Mouse (Mus musculus) forebrain, embryonic 16.5 days (tissue): ENCODE results near the gene Gal3st2b. TPM values are rescaled to one million over a fixed set of nuclear protein-coding genes. Genes with fewer than 3 reads are reported as not detected.
"Not testable (repeated sequence)": the region's sequence is repeated elsewhere in the genome, so short reads cannot be mapped to it uniquely, and the experiment has no call there.

Source experiments
- ATAC-seq: fragments of 200-750 bp; cut with Nextera tagmentation; 2 replicates; pipeline ENCODE4 v1.8.0; 2017; ENCODE audit warnings: mild to moderate bottlenecking, moderate library complexity
- H3K27ac ChIP-seq: fragments of 300-500 bp; sonication (generic); 2 replicates; pipeline ENCODE4 v1.5.1; 2014; ENCODE audit warnings: low read length, control low read depth
- H3K27me3 ChIP-seq: fragments of 300-500 bp; sonication (generic); replicated peaks from 2 replicates; pipeline ENCODE4 v1.6.1; 2014; ENCODE audit warnings: low read length; ENCODE audit not compliant: control insufficient read depth, insufficient read depth
- H3K36me3 ChIP-seq: fragments of 300-500 bp; sonication (generic); 2 replicates; pipeline ENCODE4 v1.6.1; 2014; ENCODE audit not compliant: control insufficient read depth, insufficient read depth
- H3K4me1 ChIP-seq: fragments of 300-500 bp; sonication (generic); replicated peaks from 2 replicates; pipeline ENCODE4 v1.6.1; 2014; ENCODE audit warnings: low read length; ENCODE audit not compliant: control insufficient read depth, insufficient read depth
- H3K4me2 ChIP-seq: fragments of 300-500 bp; sonication (generic); 2 replicates; pipeline ENCODE4 v1.6.1; 2014; ENCODE audit warnings: mild to moderate bottlenecking, low read length, control low read depth
- H3K4me3 ChIP-seq: fragments of 300-500 bp; sonication (generic); replicated peaks from 2 replicates; pipeline ENCODE4 v1.5.1; 2014; ENCODE audit warnings: mild to moderate bottlenecking, low read length, control low read depth
- H3K9ac ChIP-seq: fragments of 300-500 bp; sonication (generic); replicated peaks from 2 replicates; pipeline ENCODE4 v1.6.1; 2014; ENCODE audit warnings: low read depth, low read length, control low read depth
- H3K9me3 ChIP-seq: fragments of 300-500 bp; sonication (generic); 2 replicates; pipeline ENCODE4 v1.6.1; 2016; ENCODE audit warnings: low read length; ENCODE audit not compliant: control insufficient read depth
- WGBS: fragments of 180-500 bp; shearing (Covaris S2); extraction: QIAGEN DNeasy Blood & Tissue Kit; methylation state at CpG from one replicate; pipeline ENCODE4 v1.1.7; 2014; 5-methylcytosine and 5-hydroxymethylcytosine counted together
- polyA plus RNA-seq: library from polyadenylated mRNA; unstranded; fragments of >200 nt; fragmentation: Nextera tagmentation; extraction: Ambion mirVana; gene quantifications from 2 replicates; pipeline ENCODE4 v1.2.1, GENCODE M21; 2015

Gal3st2b gene
- polyA plus RNA-seq, 1 experiment from 2014 or later = 0.08 TPM

DNA sequence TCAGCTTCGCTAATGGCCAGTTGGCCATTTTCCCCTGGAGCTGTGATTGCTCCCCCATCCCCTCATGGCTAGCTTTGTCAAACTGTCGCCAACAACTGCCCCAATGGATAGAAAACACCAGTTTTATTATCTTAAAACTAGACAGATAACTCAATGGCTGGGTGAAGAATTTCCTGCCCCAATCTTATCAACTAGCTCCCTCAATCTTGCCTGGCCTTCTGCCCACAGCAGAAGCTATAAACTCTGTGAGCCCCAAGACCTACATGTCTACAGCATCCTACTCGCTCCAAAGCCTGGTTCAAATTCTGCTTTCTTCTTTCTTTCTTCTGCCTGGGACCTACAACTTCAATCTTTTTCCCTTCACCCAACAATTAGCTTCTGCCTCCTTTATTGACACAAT, 951 bp upstream of the Gal3st2b start:
- not testable (repeated sequence) for H3K27me3 ChIP-seq, H3K9me3 ChIP-seq, H3K27ac ChIP-seq, ATAC-seq, H3K9ac ChIP-seq, H3K36me3 ChIP-seq, H3K4me1 ChIP-seq, H3K4me2 ChIP-seq, H3K4me3 ChIP-seq
- 94% methylated on average over 3 of the region's 3 CpGs for WGBS

DNA sequence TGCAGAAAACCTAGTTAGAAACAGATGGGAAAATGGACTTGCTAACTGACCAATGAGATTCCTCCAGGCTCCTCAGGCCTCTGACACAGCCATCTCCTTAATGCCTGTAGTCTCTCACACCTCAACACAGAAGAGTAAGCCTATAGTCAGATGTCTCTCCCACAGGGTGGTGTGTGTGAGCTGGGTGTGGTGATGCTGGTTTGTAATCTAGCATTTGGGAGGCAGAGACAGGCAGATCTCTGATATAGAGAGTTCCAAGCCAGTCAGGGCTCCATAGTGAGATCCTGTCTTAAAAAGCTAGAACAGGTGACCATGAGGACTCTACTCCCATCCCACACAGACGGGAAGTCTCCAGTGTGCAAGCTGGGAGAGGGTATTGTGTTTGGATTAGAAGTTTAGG, 664 bp downstream of the Gal3st2b start:
- WGBS = 71% methylated on average over 1 of the region's 1 CpGs
- not testable (repeated sequence) for H3K27me3 ChIP-seq, H3K27ac ChIP-seq, H3K4me3 ChIP-seq, ATAC-seq, H3K9me3 ChIP-seq, H3K36me3 ChIP-seq, H3K4me1 ChIP-seq, H3K4me2 ChIP-seq, H3K9ac ChIP-seq

DNA sequence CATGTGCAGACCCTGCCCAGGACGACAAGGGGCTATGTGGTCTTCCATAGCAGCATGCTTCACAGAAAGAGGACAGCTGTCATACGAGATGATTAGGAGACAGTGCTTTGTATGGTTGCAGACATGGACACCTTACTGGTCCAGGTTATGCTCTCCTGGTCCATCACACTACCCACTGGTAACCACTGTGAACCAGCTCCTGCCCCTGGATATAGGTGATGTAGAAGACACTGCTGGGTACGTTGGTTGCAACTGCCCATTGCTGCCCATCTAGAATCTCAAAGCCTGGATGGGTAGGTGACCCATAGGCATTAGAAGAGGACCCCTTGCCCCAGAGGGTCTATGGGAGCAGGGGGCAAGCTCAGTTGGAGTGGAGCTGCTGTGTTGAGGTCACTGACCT, 1.2 kb downstream of the Gal3st2b start:
- not testable (repeated sequence) for H3K27me3 ChIP-seq, H3K27ac ChIP-seq, H3K4me2 ChIP-seq, ATAC-seq, H3K36me3 ChIP-seq, H3K9ac ChIP-seq, H3K4me3 ChIP-seq, H3K4me1 ChIP-seq, H3K9me3 ChIP-seq
- WGBS = 90% methylated on average over 3 of the region's 3 CpGs

- not testable (repeated sequence) for H3K36me3 ChIP-seq, H3K27ac ChIP-seq, H3K4me1 ChIP-seq, H3K27me3 ChIP-seq, H3K4me2 ChIP-seq, ATAC-seq, H3K4me3 ChIP-seq, H3K9me3 ChIP-seq, H3K9ac ChIP-seq
- WGBS = 94% methylated on average over 3 of the region's 3 CpGs
Observed at GRCm38 (mm10) chr1:93922609-93923008, 4.5 kb downstream of the Gal3st2b start.

- not testable (repeated sequence) for H3K27ac ChIP-seq, H3K9ac ChIP-seq, ATAC-seq, H3K9me3 ChIP-seq, H3K4me3 ChIP-seq, H3K4me1 ChIP-seq, H3K27me3 ChIP-seq, H3K4me2 ChIP-seq, H3K36me3 ChIP-seq
- WGBS = 63% methylated on average over 2 of the region's 2 CpGs
Observed at GRCm38 (mm10) chr1:93923098-93923497, 5.0 kb downstream of the Gal3st2b start.

GRCm38 (mm10) chr1:93935378-93935777, 17.3 kb downstream of the Gal3st2b start:
- not testable (repeated sequence) for ATAC-seq, H3K4me3 ChIP-seq, H3K4me2 ChIP-seq, H3K27me3 ChIP-seq, H3K4me1 ChIP-seq, H3K36me3 ChIP-seq, H3K27ac ChIP-seq, H3K9ac ChIP-seq, H3K9me3 ChIP-seq
- WGBS = 86% methylated on average over 1 of the region's 1 CpGs

GRCm38 (mm10) chr1:93937807-93938206, 19.7 kb downstream of the Gal3st2b start:
- 75% methylated on average over 1 of the region's 1 CpGs for WGBS
- H3K27ac ChIP-seq = not testable (repeated sequence)

GRCm38 (mm10) chr1:93938415-93938814, 20.3 kb downstream of the Gal3st2b start:
- not testable (repeated sequence) for ATAC-seq, H3K27ac ChIP-seq, H3K4me1 ChIP-seq, H3K4me2 ChIP-seq, H3K36me3 ChIP-seq, H3K9me3 ChIP-seq, H3K4me3 ChIP-seq, H3K27me3 ChIP-seq, H3K9ac ChIP-seq
- 86% methylated on average over 7 of the region's 7 CpGs for WGBS

More at GRCm38 (mm10) chr1:93937807-93938206, 19.7 kb downstream of the Gal3st2b start:
- H3K4me1 ChIP-seq, H3K9me3 ChIP-seq, H3K4me3 ChIP-seq, H3K9ac ChIP-seq, H3K27me3 ChIP-seq, ATAC-seq, H3K4me2 ChIP-seq, H3K36me3 ChIP-seq: not testable (repeated sequence)

- H3K4me3 ChIP-seq, H3K27me3 ChIP-seq, ATAC-seq, H3K4me1 ChIP-seq, H3K36me3 ChIP-seq, H3K4me2 ChIP-seq, H3K27ac ChIP-seq, H3K9ac ChIP-seq, H3K9me3 ChIP-seq: not testable (repeated sequence)
- no CpG with 5 or more reads among the region's 11 CpGs for WGBS
Observed at GRCm38 (mm10) chr1:93949087-93949486, 31.0 kb downstream of the Gal3st2b start.

GRCm38 (mm10) chr1:93966489-93966888, 48.4 kb downstream of the Gal3st2b start:
- H3K4me3 ChIP-seq, H3K27me3 ChIP-seq, H3K9ac ChIP-seq, H3K36me3 ChIP-seq, H3K4me2 ChIP-seq, H3K9me3 ChIP-seq, ATAC-seq, H3K27ac ChIP-seq, H3K4me1 ChIP-seq: not testable (repeated sequence)
- WGBS = no CpG with 5 or more reads among the region's 1 CpGs
